Mouse (Mus musculus) hindbrain, embryonic 14.5 days (tissue): ENCODE measurements at regions not wholly inside any gene's neighbourhood (a gene's known extent, or its start where the extent isn't known, plus 50 kb on each side); places are given as distances from the start of the nearest gene placed in this dataset.

ENCODE experiments used
- ATAC-seq: fragments of 200-750 bp; cut with Nextera tagmentation; 2 replicates; pipeline ENCODE4 v1.8.0; 2017; ENCODE audit warnings: moderate number of reproducible peaks, mild to moderate bottlenecking, moderate TSS enrichment, moderate library complexity; ENCODE audit not compliant: low FRiP score
- DNase-seq: peaks from one replicate; pipeline ENCODE4 v3.0.0-alpha.2; 2015; ENCODE audit warnings: low spot score
- H3K27ac ChIP-seq: fragments of 300-500 bp; sonication (generic); 2 replicates; pipeline ENCODE4 v1.5.1; 2014; ENCODE audit warnings: mild to moderate bottlenecking, moderate library complexity
- H3K27me3 ChIP-seq: fragments of 300-500 bp; sonication (generic); 2 replicates; pipeline ENCODE4 v1.6.1; 2014; ENCODE audit warnings: mild to moderate bottlenecking, low read length, mixed read lengths; ENCODE audit not compliant: control insufficient read depth, insufficient read depth
- H3K36me3 ChIP-seq: fragments of 300-500 bp; sonication (generic); replicated peaks from 2 replicates; pipeline ENCODE4 v1.6.1; 2014; ENCODE audit not compliant: control insufficient read depth, insufficient read depth
- H3K4me1 ChIP-seq: fragments of 300-500 bp; sonication (generic); replicated peaks from 2 replicates; pipeline ENCODE4 v1.6.1; 2014; ENCODE audit warnings: antibody characterized with exemption, low read length, mixed read lengths; ENCODE audit not compliant: control insufficient read depth, insufficient read depth
- H3K4me2 ChIP-seq: fragments of 300-500 bp; sonication (generic); replicated peaks from 2 replicates; pipeline ENCODE4 v1.6.1; 2014; ENCODE audit warnings: mild to moderate bottlenecking, moderate library complexity
- H3K4me3 ChIP-seq: fragments of 300-500 bp; sonication (generic); replicated peaks from 2 replicates; pipeline ENCODE4 v1.5.1; 2014; ENCODE audit warnings: mild to moderate bottlenecking, low read length
- H3K9ac ChIP-seq: fragments of 300-500 bp; sonication (generic); 2 replicates; pipeline ENCODE4 v1.6.1; 2014
- H3K9me3 ChIP-seq: fragments of 300-500 bp; sonication (generic); 2 replicates; pipeline ENCODE4 v1.6.1; 2016; ENCODE audit warnings: low read length; ENCODE audit not compliant: control insufficient read depth
- WGBS: fragments of 180-500 bp; shearing (Covaris S2); extraction: QIAGEN DNeasy Blood & Tissue Kit; methylation state at CpG from one replicate; pipeline ENCODE4 v1.1.7; 2014; 5-methylcytosine and 5-hydroxymethylcytosine counted together

DNA sequence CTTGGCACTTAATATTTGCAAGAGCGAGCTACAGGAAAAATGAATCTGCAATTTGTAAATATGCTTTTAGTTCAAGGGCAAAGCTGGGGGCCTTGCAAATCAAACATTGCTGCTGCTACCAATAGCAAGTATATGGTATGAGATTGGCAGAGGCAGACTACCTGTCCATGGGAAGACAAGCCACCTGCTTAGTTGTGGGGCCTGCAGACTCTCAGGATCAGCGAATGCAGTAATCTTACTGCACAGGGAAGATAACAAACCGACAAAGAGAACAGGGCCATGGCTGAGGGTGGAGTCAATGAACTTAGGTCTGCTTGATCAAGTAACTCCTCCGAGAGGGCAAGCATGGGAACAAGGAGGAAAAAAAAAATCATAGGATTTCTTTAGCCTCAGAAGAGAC lies 257.2 kb upstream of the Ppargc1a start:
- Histone ChIP-seq H3K27me3 (no peaks in the 10 kb centered on the region), H3K36me3 (no peaks in the 10 kb centered on the region), H3K4me3 (no peak overlapping the region), H3K9me3 (no peaks in the 10 kb centered on the region), H3K9ac (no peak overlapping the region), H3K4me2 (no peak overlapping the region), H3K27ac (no peak overlapping the region), H3K4me1 (no peaks in the 10 kb centered on the region)
- DNase-seq = no peak
- 92% methylated on average over 4 of the region's 4 CpGs for WGBS
- ATAC-seq = no peak

DNA sequence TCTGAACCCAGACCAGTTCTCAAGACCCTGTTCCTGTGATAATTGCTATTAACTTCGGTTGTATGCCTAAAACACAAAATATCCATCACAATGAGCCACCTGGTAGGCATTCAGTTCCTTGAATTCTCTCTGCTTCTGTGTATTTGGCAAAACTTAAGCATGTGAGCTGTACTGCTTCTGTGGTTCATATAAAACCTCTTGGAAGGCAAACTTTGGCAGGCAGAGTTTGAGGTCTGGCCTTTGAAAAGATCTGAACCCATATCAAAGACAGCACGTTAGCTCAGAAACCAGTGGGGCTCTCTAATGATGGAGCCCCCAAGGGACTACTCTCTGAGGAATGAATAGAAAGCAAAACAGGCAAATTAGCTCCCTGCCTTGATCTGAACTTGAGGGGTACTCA lies 256.1 kb upstream of the Ppargc1a start:
- WGBS = 44% methylated on average over 2 of the region's 2 CpGs
- Histone ChIP-seq H3K36me3 (no peaks in the 10 kb centered on the region), H3K4me2 (no peak overlapping the region), H3K4me1 (no peaks in the 10 kb centered on the region), H3K27me3 (no peaks in the 10 kb centered on the region), H3K9me3 (no peaks in the 10 kb centered on the region), H3K27ac (no peak overlapping the region), H3K4me3 (no peak overlapping the region), H3K9ac (no peak overlapping the region)
- ATAC-seq = no peak
- no peak for DNase-seq

- H3K27me3 ChIP-seq = no peaks in the 10 kb centered on the region
- H3K9ac ChIP-seq = no peak overlapping the region
- no peak overlapping the region for H3K4me2 ChIP-seq
- H3K27ac ChIP-seq = no peak overlapping the region
- H3K9me3 ChIP-seq = no peaks in the 10 kb centered on the region
- ATAC-seq (no peak), DNase-seq (no peak)
- H3K4me3 ChIP-seq = no peak overlapping the region
- no peaks in the 10 kb centered on the region for H3K36me3 ChIP-seq
- WGBS = 78% methylated on average over 2 of the region's 2 CpGs
- no peaks in the 10 kb centered on the region; the same call in 1 of the 2 replicates for H3K4me1 ChIP-seq
Measured at GRCm38 (mm10) chr5:51816258-51816657, 248.7 kb upstream of the Ppargc1a start.

DNA sequence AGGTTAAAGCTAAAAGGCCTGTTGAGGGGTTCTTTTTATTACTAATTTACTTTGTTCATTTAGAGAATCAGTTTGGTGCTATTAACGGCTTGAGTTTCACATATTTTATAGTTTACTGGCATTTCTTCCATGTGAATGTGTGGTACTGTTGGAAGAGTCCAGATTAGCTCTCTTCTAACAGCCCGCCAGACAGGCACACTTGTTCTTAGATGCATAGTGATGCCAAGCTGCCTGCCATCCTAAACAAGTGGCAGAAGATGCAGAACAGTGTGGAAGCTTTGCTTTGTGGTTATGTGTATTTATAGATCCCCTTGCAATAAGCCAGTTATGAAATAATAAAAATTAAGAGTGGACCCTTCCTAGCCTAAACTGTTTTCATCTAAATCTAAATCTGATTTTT lies 244.2 kb upstream of the Ppargc1a start:
- H3K4me3 ChIP-seq = no peak overlapping the region
- H3K9ac ChIP-seq = no peak overlapping the region
- no peak overlapping the region for H3K27ac ChIP-seq
- H3K9me3 ChIP-seq = no peaks in the 10 kb centered on the region
- H3K4me2 ChIP-seq = no peak overlapping the region
- DNase-seq (no peak), ATAC-seq (no peak)
- no peaks in the 10 kb centered on the region; the same call in 1 of the 2 replicates for H3K4me1 ChIP-seq
- no peaks in the 10 kb centered on the region for H3K27me3 ChIP-seq
- 88% methylated on average over 2 of the region's 2 CpGs for WGBS
- no peaks in the 10 kb centered on the region for H3K36me3 ChIP-seq

GRCm38 (mm10) chr5:51801486-51801885 lies 234.0 kb upstream of the Ppargc1a start:
- H3K4me2 ChIP-seq = no peak overlapping the region
- DNase-seq (no peak), ATAC-seq (no peak)
- H3K4me1 ChIP-seq = no peaks in the 10 kb centered on the region
- no peak overlapping the region for H3K27ac ChIP-seq
- no peaks in the 10 kb centered on the region for H3K36me3 ChIP-seq
- WGBS = 84% methylated on average over 8 of the region's 8 CpGs
- H3K4me3 ChIP-seq = no peak overlapping the region
- H3K9me3 ChIP-seq = no peaks in the 10 kb centered on the region
- H3K27me3 ChIP-seq = no peaks in the 10 kb centered on the region
- H3K9ac ChIP-seq = no peak overlapping the region

GRCm38 (mm10) chr5:51799371-51800035 lies 232.0 kb upstream of the Ppargc1a start:
- DNase-seq = no peak
- no peaks in the 10 kb centered on the region for H3K27me3 ChIP-seq
- no peak overlapping the region for H3K9ac ChIP-seq
- ATAC-seq = no peak
- 92% methylated on average over 6 of the region's 6 CpGs for WGBS
- H3K4me1 ChIP-seq = no peaks in the 10 kb centered on the region
- no peaks in the 10 kb centered on the region for H3K36me3 ChIP-seq
- no peaks in the 10 kb centered on the region for H3K9me3 ChIP-seq
- no peak overlapping the region for H3K27ac ChIP-seq
- H3K4me3 ChIP-seq = no peak overlapping the region
- H3K4me2 ChIP-seq = no peak overlapping the region

DNA sequence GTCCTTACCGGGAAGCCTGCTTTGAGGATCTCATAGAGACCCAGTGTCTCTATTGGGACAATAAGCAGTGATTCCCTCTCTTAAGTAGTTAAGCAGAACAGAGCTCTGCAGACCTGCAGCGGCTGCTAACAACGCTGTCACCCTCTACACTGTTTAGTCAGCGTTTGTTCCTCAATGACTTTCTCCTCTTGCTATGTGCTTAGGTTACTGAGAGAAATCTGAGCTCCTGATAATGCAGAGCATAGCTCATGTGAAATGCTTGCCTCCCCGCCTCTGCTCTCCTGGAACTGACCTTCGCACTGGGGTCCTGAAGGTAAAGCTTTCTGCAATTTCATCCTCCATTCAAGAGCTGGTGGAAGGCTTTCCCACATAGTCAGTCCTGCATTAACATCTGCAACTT lies 226.6 kb upstream of the Ppargc1a start:
- Histone ChIP-seq H3K36me3 (no peaks in the 10 kb centered on the region), H3K27me3 (no peaks in the 10 kb centered on the region), H3K9me3 (no peaks in the 10 kb centered on the region), H3K4me2 (no peak overlapping the region), H3K27ac (no peak overlapping the region), H3K4me1 (no peaks in the 10 kb centered on the region), H3K4me3 (no peak overlapping the region), H3K9ac (no peak overlapping the region)
- ATAC-seq (no peak; the same call in 1 of the 2 replicates), DNase-seq (no peak)
- 54% methylated on average over 6 of the region's 6 CpGs for WGBS

- ATAC-seq = no peak
- Histone ChIP-seq H3K36me3 (no peaks in the 10 kb centered on the region), H3K9ac (no peak overlapping the region), H3K4me3 (no peak overlapping the region), H3K27me3 (no peaks in the 10 kb centered on the region), H3K27ac (no peak overlapping the region), H3K4me1 (no peaks in the 10 kb centered on the region), H3K9me3 (no peaks in the 10 kb centered on the region), H3K4me2 (no peak overlapping the region)
- no peak for DNase-seq
- 49% methylated on average over 2 of the region's 2 CpGs for WGBS
Measured at GRCm38 (mm10) chr5:51792950-51793349, 225.4 kb upstream of the Ppargc1a start.

DNA sequence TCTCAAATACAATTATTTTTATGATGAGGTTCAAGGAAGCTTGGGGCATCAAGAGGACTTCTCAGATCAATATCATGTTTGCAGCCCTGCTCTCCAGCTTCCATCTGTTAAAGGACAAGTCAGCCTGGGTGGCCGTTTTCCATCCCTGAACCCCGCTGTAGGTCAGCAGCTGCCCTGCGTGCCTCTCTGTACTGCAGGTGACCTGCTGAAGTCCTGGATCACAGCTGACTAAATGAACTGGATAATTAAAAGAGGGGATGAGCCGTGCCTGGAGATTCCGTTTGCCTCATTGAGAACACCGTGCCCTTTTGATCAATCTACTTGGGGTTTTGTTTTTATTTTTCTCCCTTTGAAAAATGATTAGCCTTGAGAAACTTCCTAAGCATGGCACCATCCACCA lies 221.2 kb upstream of the Ppargc1a start:
- 67% methylated on average over 6 of the region's 6 CpGs for WGBS
- Histone ChIP-seq H3K27ac (no peak overlapping the region), H3K9ac (no peak overlapping the region), H3K4me3 (no peak overlapping the region), H3K4me1 (no peaks in the 10 kb centered on the region), H3K4me2 (no peak overlapping the region), H3K27me3 (no peaks in the 10 kb centered on the region), H3K9me3 (no peaks in the 10 kb centered on the region), H3K36me3 (no peaks in the 10 kb centered on the region)
- ATAC-seq = no peak
- DNase-seq = no peak

- no peak overlapping the region for H3K9ac ChIP-seq
- no peaks in the 10 kb centered on the region for H3K9me3 ChIP-seq
- no peak overlapping the region for H3K27ac ChIP-seq
- H3K4me1 ChIP-seq = no peaks in the 10 kb centered on the region
- DNase-seq (no peak), ATAC-seq (no peak)
- no peaks in the 10 kb centered on the region for H3K36me3 ChIP-seq
- no peak overlapping the region for H3K4me2 ChIP-seq
- H3K4me3 ChIP-seq = no peak overlapping the region
- 71% methylated on average over 5 of the region's 5 CpGs for WGBS
- H3K27me3 ChIP-seq = no peaks in the 10 kb centered on the region
Measured at GRCm38 (mm10) chr5:51783523-51783922, 216.0 kb upstream of the Ppargc1a start.
